Mouse (Mus musculus): ENCODE results near the gene Prdm8.

The Prdm8 gene

DNA sequence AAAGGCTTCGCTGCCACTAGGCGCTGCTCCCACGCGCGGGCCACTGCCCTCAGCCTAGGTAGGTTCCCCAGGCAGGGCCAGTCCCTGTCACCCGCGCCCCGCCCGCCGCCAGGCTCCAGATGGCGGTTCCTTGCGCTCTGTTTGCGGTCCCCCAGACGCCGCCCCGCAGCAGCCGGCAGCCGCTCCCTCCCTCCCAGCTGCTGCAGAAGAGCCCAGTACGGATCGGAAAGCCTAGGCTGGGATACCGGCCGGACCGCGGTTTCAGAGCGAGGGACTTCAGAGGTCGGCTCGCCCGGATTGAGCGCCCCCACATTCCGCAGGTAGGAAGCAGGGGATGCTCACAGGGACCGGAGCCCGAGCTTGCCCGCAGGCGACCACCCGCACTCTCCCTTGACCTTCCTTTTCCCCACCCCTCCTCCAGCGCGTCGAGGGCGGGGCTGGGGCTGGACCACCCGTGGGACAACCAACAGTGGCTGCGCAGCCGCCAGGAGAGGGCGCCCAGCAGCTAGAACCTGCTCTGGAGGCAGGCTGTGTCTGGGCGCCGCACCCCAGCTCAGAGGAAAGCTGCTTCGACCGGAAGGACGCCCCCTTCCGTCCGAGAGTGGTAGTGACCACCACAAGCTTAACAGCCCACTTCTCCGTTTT is at the start of gene Prdm8:
Prdm8 (plus strand) TSS at position 19 of the 645 bp plus-strand sequence.
- CTCF ChIA-PET, result interaction anchor here (0.5 to 4.2 kb wide), 41 partner anchors 9 to 1770 kb away, joined by 3 to 44 read pairs (median 4); partner anchors contain the start of genes Antxr2 (in 2 of the 4) and Cfap299 (in 2 of the 4)

DNA sequence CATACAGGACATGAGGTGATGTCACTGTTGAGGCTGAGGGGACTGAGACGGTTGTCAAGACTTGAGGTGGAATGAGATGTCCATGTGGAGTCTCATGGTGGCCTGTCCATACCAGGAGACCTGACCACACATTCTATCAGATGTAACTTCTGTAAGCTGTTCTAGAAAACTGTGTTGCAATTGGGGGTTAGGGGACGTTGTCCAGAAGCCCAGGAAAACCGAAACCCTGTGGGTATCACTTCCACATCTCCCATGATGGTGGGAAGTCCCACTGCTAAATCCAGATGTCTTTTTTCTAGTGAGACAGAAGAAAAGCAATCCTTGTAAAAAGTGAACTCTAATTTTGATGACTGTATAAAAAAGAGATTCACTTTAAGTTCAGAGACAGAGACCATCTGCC is 39.9 kb upstream of the Prdm8 start:
- CTCF ChIA-PET, result no interaction called here
- POLR2A ChIA-PET, result no interaction called here

More for the DNA sequence above, at the start of gene Prdm8:
- POLR2A ChIA-PET, result interaction anchor here (0.7 to 1.6 kb wide), 7 partner anchors 18 to 1058 kb away, joined by 3 to 15 read pairs (median 5); no protein-coding TSS in a partner anchor

DNA sequence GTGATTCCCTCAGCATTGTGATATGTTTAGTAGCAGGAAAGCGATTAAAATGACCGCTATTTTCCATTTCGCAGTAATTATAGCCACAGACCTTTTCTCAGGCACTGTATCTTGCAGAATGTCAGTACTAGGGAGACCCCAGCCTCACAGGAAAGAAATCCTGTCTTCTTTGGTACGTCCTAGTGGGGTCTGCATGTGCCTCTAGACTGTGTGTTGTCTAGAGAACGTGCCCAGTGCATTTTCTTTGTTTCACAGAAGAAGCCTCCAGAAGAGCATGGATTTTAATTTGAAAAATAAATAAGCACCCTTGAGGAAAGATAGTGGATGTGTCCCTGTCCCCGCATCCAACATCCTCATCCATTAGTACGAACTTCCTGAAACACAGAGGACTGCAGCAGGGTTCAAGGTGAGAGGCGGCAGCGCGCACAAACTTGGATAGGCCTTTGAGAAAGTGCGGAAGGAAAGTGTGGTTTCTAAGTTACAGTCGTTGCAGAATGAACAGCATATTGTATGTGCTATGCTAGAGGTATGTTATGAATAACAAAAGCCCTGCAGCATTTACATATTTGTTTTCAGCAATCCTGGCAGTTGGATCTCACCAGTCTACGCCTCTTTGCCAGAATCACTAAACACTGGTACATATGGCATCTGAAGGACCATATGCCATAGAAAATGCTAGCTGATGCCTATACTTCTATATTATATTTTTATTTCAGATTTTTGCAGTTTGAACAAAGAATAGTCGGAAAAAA is 28.3 kb upstream of the Prdm8 start:
- CTCF ChIA-PET, result no interaction called here
- POLR2A ChIA-PET, result no interaction called here

DNA sequence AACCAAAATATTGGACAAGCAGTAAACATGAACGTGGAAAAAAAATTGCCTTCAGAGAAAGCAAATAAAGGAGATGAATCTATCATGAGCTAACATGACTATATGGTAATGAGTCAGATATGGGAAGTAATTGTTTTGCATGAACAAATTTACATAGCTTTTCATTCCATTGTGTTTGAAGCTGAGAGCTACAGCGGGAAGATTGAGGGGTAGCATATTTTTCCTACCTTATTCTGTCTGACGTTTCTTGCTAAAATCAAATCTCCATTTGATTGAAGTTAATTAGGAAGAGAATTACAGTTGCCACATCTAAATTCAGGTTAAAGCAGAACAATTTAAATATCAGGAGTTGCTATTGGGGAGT is 27.7 kb upstream of the Prdm8 start:
- CTCF ChIA-PET, result no interaction called here

GRCm38 (mm10) chr5:98146895-98147294 is 20.1 kb upstream of the Prdm8 start:
- ChIA-PET POLR2A (no interaction called here), CTCF (no interaction called here)

More for the DNA sequence above, 27.7 kb upstream of the Prdm8 start:
- POLR2A ChIA-PET, result no interaction called here

DNA sequence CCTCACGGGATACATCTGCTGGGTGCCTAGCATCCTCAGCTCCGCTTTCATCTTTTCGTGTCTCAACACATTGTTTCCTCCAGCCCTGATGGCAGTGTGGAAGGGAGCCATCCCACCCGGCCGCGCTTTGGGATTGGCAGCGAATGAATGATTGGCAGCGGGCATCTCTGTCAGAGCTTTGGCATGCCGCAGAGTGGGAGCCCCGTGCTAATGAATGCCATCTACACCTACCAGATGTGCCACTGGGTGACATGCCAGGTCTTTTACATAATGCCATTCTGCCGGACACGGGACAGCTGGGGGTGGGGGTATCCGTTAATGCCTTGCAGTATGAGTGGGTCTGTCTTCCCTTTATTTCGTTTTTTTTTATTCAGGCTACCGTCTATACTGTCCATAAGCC is 882 bp upstream of the Prdm8 start:
- POLR2A ChIA-PET, result interaction anchor here in 1 of 4 experiments (1.3 kb wide), 1 partner anchor 30 kb away, joined by 4 read pairs; no protein-coding TSS in a partner anchor
- CTCF ChIA-PET, result interaction anchor here in 2 of 4 experiments (2.2 to 4.2 kb wide), 2 partner anchors 18 to 90 kb away, joined by 10 to 44 read pairs; no protein-coding TSS in a partner anchor

GRCm38 (mm10) chr5:98168356-98169285 is 1.6 kb downstream of the Prdm8 start:
- CTCF ChIA-PET, result interaction anchor here (0.6 to 4.2 kb wide), 17 partner anchors 8 to 1374 kb away, joined by 3 to 44 read pairs (median 4); no protein-coding TSS in a partner anchor
- POLR2A ChIA-PET, result interaction anchor here in 1 of 4 experiments (0.6 to 2.1 kb wide), 7 partner anchors 10 to 1770 kb away, joined by 3 to 13 read pairs (median 5); partner anchors contain the start of gene Fgf5

- ChIA-PET POLR2A (interaction anchor here in 1 of 4 experiments (1.1 to 2.1 kb wide), 5 partner anchors 9 to 84 kb away, joined by 4 to 13 read pairs (median 5); partner anchors contain the start of gene Fgf5), CTCF (interaction anchor here (0.6 to 4.2 kb wide), 7 partner anchors 9 to 1044 kb away, joined by 3 to 44 read pairs (median 10); no protein-coding TSS in a partner anchor)
Measured at GRCm38 (mm10) chr5:98169376-98170351, 2.7 kb downstream of the Prdm8 start.

- ChIA-PET POLR2A (interaction anchor here in 1 of 4 experiments (1.3 to 3.4 kb wide), 2 partner anchors 10 to 13 kb away, joined by 4 to 9 read pairs; no protein-coding TSS in a partner anchor), CTCF (interaction anchor here in 3 of 4 experiments (0.6 to 1.8 kb wide), 5 partner anchors 10 to 692 kb away, joined by 3 to 12 read pairs (median 4); no protein-coding TSS in a partner anchor)
Measured at GRCm38 (mm10) chr5:98171651-98172230, 4.7 kb downstream of the Prdm8 start.

DNA sequence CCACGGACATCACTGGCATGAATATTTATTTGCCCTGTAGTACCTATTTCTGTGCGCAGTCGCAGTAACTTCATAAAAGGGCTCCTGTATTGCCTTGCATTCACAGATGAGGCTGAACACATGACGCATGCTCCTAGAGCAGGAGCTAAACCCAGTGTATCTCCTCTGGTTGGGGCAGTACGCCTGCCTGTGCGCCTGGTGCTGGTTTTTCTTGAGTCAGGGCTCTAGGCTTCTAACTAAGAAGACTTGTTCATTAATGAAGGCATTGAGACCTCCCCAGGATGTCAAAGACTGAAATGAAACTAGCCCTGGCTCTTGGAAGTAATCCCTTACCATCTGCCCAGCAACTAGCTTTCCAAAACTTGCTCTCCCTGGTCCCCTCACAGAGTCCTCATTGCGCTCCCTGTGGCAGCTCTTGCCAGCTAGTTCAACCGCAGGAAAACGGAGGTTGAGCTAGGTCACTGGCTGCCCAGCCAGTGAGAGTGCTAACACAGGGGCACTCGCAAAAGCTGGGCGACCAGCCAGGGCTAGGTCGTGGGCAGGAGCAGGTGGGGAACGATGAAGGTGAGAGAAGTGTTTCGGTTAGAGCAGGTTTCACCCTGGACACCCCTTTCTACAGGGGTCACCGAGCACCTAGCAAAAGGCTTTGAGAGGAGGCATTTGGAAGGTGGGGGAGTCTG is 5.6 kb downstream of the Prdm8 start:
- CTCF ChIA-PET, result interaction anchor here in 3 of 4 experiments (1.2 to 1.8 kb wide), 4 partner anchors 9 to 83 kb away, joined by 3 to 10 read pairs (median 4); no protein-coding TSS in a partner anchor

GRCm38 (mm10) chr5:98173694-98174093 is 6.7 kb downstream of the Prdm8 start:
- POLR2A ChIA-PET, result interaction anchor here in 1 of 4 experiments (3.4 kb wide), 1 partner anchor 9 kb away, joined by 9 read pairs; no protein-coding TSS in a partner anchor
- CTCF ChIA-PET, result no interaction called here

More for the DNA sequence above, 5.6 kb downstream of the Prdm8 start:
- POLR2A ChIA-PET, result interaction anchor here in 1 of 4 experiments (1.3 to 3.4 kb wide), 2 partner anchors 10 to 12 kb away, joined by 4 to 9 read pairs; no protein-coding TSS in a partner anchor

- CTCF ChIA-PET, result interaction anchor here (0.6 to 1.2 kb wide), 4 partner anchors 10 to 72 kb away, joined by 3 to 10 read pairs (median 4); no protein-coding TSS in a partner anchor
- POLR2A ChIA-PET, result interaction anchor here in 1 of 4 experiments (0.6 to 2.7 kb wide), 4 partner anchors 11 to 1550 kb away, joined by 3 to 13 read pairs (median 5); no protein-coding TSS in a partner anchor
Measured at GRCm38 (mm10) chr5:98179606-98180005, 12.6 kb downstream of the Prdm8 start.

- POLR2A ChIA-PET, result interaction anchor here in 2 of 4 experiments (0.5 to 2.7 kb wide), 2 partner anchors 12 to 760 kb away, joined by 4 to 13 read pairs; no protein-coding TSS in a partner anchor
- CTCF ChIA-PET, result interaction anchor here in 2 of 4 experiments (1.0 to 1.6 kb wide), 2 partner anchors 12 to 13 kb away, joined by 4 to 5 read pairs; no protein-coding TSS in a partner anchor
Measured at GRCm38 (mm10) chr5:98180461-98180887, 13.5 kb downstream of the Prdm8 start.

DNA sequence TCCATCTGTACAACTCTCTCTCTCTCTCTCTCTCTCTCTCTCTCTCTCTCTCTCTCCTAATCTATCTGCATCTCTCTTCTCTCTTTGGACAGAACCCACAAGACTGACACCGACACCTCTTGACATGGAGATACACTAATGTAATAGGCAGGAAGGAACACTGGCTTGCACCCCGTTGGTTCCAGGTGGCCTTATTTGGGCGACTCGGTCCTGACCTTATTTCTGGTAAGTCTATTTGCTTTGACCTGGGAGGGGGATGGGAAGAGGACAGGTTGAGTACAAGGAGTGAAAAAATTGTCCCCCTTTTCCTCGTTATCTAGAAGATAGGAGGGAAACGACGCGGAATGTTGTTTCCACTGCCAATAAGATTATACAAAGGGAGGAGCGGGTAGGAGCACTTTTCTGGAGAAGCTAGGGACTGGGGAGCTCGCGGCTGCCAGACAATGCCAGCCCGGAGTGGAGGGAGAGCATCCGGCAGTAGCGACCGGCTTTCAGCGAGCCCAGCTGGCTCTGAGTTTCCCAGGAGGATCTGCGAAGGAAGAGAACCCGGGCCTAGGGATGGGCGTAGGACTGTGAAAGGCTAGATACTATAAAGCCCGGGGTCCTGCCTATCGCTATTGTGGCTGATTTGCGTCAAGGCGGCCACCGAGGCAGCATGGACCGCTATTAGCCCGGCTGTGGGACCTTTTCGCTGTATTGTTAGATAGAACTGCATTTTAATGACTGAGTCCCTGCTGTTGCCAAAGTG is 14.1 kb downstream of the Prdm8 start:
- ChIA-PET CTCF (interaction anchor here in 3 of 4 experiments (1.0 to 1.6 kb wide), 4 partner anchors 9 to 14 kb away, joined by 3 to 5 read pairs (median 4); no protein-coding TSS in a partner anchor), POLR2A (interaction anchor here in 2 of 4 experiments (0.5 to 2.7 kb wide), 3 partner anchors 9 to 761 kb away, joined by 4 to 13 read pairs (median 9); no protein-coding TSS in a partner anchor)

Data from embryonic stem cell, embryonic (primary cell).